ENCODE assay signal across 25 mouse cellular contexts in genomic region chr1:134851211-134851610, GRCm38 (mm10).
DNase-seq lines count a peak whose midpoint lies in the region; ATAC-seq and TF ChIP-seq lines count a peak whose summit lies in the region.
"Had no signal": no experiment of that assay in that cellular context is flagged by ENCODE, and none has a peak within 500 bp of the region (broad histone marks: within the 10 kb centered on the region; RNA-seq: fewer than 3 reads in every experiment).

No protein-coding gene starts in this region.

- H3K9ac ChIP-seq in heart, adult 2 months (ENCODE audit: low read depth, low read length), result no peak overlapping the region
- H3K9ac ChIP-seq in neural tube, embryonic 12.5 days, result no peak overlapping the region
- H3K9ac ChIP-seq in embryonic facial prominence, embryonic 15.5 days, result no peak overlapping the region
- H3K9ac ChIP-seq: forebrain, embryonic 13.5 days; heart, embryonic 15.5 days; intestine, embryonic 15.5 days had no signal

- H3K4me3 ChIP-seq in heart, adult 2 months, result no peak overlapping the region
- H3K4me3 ChIP-seq in neural tube, embryonic 12.5 days, result no peak overlapping the region
- H3K4me3 ChIP-seq in embryonic facial prominence, embryonic 15.5 days (replicated peaks), result no peak overlapping the region
- H3K4me3 ChIP-seq: forebrain, embryonic 10.5 days; forebrain, embryonic 13.5 days; gastrocnemius, adult 2 months; heart, embryonic 15.5 days; intestine, embryonic 15.5 days had no signal

- intact Hi-C loops in heart, adult 2 months (cut with DNase I), result loop anchor here (5.0 kb wide), 3 partner anchors 106 to 214 kb away; partner anchors contain the start of gene Ppp1r12b

- 0 out of 2 replicates have a peak, but pooled peaks have one; percentile 21 for ATAC-seq in neural tube, embryonic 12.5 days (ENCODE audit: low FRiP score, low read depth)
- ATAC-seq in embryonic facial prominence, embryonic 15.5 days (ENCODE audit: insufficient number of reproducible peaks, low FRiP score, low TSS enrichment, low read depth), result peak; percentile 70
- ATAC-seq: activated CD4-positive, CD25-positive, alpha-beta regulatory T cell, adult 4 months; forebrain, embryonic 13.5 days; forebrain, embryonic 16.5 days; hindbrain, embryonic 16.5 days; intestine, embryonic 15.5 days had no signal

- no peak overlapping the region for H3K4me2 ChIP-seq in neural tube, embryonic 12.5 days (replicated peaks)
- H3K4me2 ChIP-seq in embryonic facial prominence, embryonic 15.5 days (replicated peaks), result no peak overlapping the region
- H3K4me2 ChIP-seq: forebrain, embryonic 13.5 days; heart, embryonic 11.5 days; heart, embryonic 15.5 days; intestine, embryonic 15.5 days had no signal

- no peaks in the 10 kb centered on the region for H3K9me3 ChIP-seq in neural tube, embryonic 12.5 days
- no peaks in the 10 kb centered on the region for H3K9me3 ChIP-seq in embryonic facial prominence, embryonic 15.5 days (replicated peaks)
- H3K9me3 ChIP-seq: forebrain, embryonic 10.5 days; forebrain, embryonic 13.5 days; heart, embryonic 15.5 days; intestine, embryonic 15.5 days had no signal

- peaks cover 9% of the 10 kb centered on the region for H3K36me3 ChIP-seq in heart, adult 2 months (ENCODE audit: control insufficient read depth, insufficient read depth, low read length)
- H3K36me3 ChIP-seq in neural tube, embryonic 12.5 days, result no peaks in the 10 kb centered on the region
- H3K36me3 ChIP-seq in embryonic facial prominence, embryonic 15.5 days, result peaks cover 6% of the 10 kb centered on the region; the same call in 1 of the 2 replicates
- H3K36me3 ChIP-seq: forebrain, embryonic 10.5 days; intestine, embryonic 15.5 days had no signal

- no peak for TF ChIP-seq EP300 in heart, adult 2 months (IDR thresholded peaks at IDR 0.05; ENCODE audit: insufficient read depth, low read depth, low read length)

- DNase-seq in cerebellum, adult 11 months, result peak; percentile 13
- DNase-seq in cerebellum, adult 9-11 months, result no peak
- peak; percentile 83 for DNase-seq in heart, adult 11 months
- DNase-seq in heart, adult 2 months, result no peak
- DNase-seq in neural tube, embryonic 10.5 days (ENCODE audit: extremely low spot score, low spot score), result no peak
- no peak for DNase-seq in urinary bladder, adult 18-20 months (ENCODE audit: low spot score in 2 of 2)
- DNase-seq: adrenal gland, adult 8-10 months; adrenal gland, postnatal 36 days; cerebellum, adult 8-10 months; gastrocnemius, adult 2 months; gastrocnemius, postnatal 25 days; heart, postnatal 10 days; heart, postnatal 4 days; kidney, adult 11 months; kidney, adult 8-10 months had no signal

- H3K4me1 ChIP-seq in heart, adult 2 months (ENCODE audit: control insufficient read depth, insufficient read depth, low read length), result peaks cover 3% of the 10 kb centered on the region; the same call in 1 of the 2 replicates
- no peaks in the 10 kb centered on the region; the same call in 1 of the 2 replicates for H3K4me1 ChIP-seq in neural tube, embryonic 12.5 days
- peaks cover 7% of the 10 kb centered on the region; the same call in 1 of the 2 replicates for H3K4me1 ChIP-seq in embryonic facial prominence, embryonic 15.5 days
- H3K4me1 ChIP-seq: forebrain, embryonic 10.5 days; forebrain, embryonic 13.5 days; intestine, embryonic 15.5 days had no signal

- no peak overlapping the region for H3K27ac ChIP-seq in heart, adult 2 months
- H3K27ac ChIP-seq in neural tube, embryonic 12.5 days, result no peak overlapping the region
- no peak overlapping the region for H3K27ac ChIP-seq in embryonic facial prominence, embryonic 15.5 days (replicated peaks)
- H3K27ac ChIP-seq: forebrain, embryonic 10.5 days; forebrain, embryonic 13.5 days; gastrocnemius, adult 2 months; heart, embryonic 15.5 days; intestine, embryonic 15.5 days had no signal

- no peak for TF ChIP-seq CTCF in heart, adult 2 months (IDR thresholded peaks at IDR 0.05)

- H3K79me2 ChIP-seq in heart, adult 2 months (replicated peaks; ENCODE audit: control insufficient read depth, insufficient read depth, low read length), result no peaks in the 10 kb centered on the region; the same call in 1 of the 2 replicates

- no peak for TF ChIP-seq POLR2A in heart, adult 2 months (IDR thresholded peaks at IDR 0.05; ENCODE audit: insufficient read depth, low read depth, low read length)

- H3K27me3 ChIP-seq in heart, adult 2 months (ENCODE audit: control insufficient read depth, insufficient read depth, low read length), result no peaks in the 10 kb centered on the region
- H3K27me3 ChIP-seq in neural tube, embryonic 12.5 days (replicated peaks), result no peaks in the 10 kb centered on the region
- no peaks in the 10 kb centered on the region for H3K27me3 ChIP-seq in embryonic facial prominence, embryonic 15.5 days
- H3K27me3 ChIP-seq: heart, embryonic 15.5 days; intestine, embryonic 15.5 days had no signal

- 95% methylated on average over 5 of the region's 5 CpGs for WGBS in heart, adult 2 months
- 89% methylated on average over 5 of the region's 5 CpGs for WGBS in neural tube, embryonic 12.5 days
- 67% methylated on average over 5 of the region's 5 CpGs for WGBS in embryonic facial prominence, embryonic 15.5 days

Comparison
In these comparisons a context has a peak if more than half of its experiments do, and no peak if none do; other contexts are left out.
1. DNase-seq: peak in cerebellum, adult 11 months (single experiment) and heart, adult 11 months (single experiment); none in cerebellum, adult 9-11 months (single experiment), heart, adult 2 months (0 of 2), neural tube, embryonic 10.5 days (single experiment) and urinary bladder, adult 18-20 months (0 of 2).